Mouse (Mus musculus) large intestine, adult 2 months (tissue): ENCODE measurements around the gene Pbxip1. TPM values are rescaled to one million over a fixed set of nuclear protein-coding genes. Genes with fewer than 3 reads are reported as not detected.
A peak's percentile ranks its signal among the peaks of the same experiment; 100 is the strongest.

ENCODE experiments used
- DNase-seq: peaks from one replicate; pipeline ENCODE4 v3.0.0-alpha.2; 2012; ENCODE audit warnings: low read depth, low spot score
- WGBS: fragments of 180-500 bp; shearing (Covaris S2); methylation state at CpG from one replicate; pipeline ENCODE4 v1.1.7; 2018; 5-methylcytosine and 5-hydroxymethylcytosine counted together
- polyA plus RNA-seq: library from polyadenylated mRNA; depleted of rRNA; stranded (reverse); fragments of >200 nt; gene quantifications from 2 replicates; pipeline ENCODE4 v1.2.3, GENCODE M21; 2012; rRNA removed

The Pbxip1 gene
- polyA plus RNA-seq, 1 experiment, result 44.6 TPM

DNA sequence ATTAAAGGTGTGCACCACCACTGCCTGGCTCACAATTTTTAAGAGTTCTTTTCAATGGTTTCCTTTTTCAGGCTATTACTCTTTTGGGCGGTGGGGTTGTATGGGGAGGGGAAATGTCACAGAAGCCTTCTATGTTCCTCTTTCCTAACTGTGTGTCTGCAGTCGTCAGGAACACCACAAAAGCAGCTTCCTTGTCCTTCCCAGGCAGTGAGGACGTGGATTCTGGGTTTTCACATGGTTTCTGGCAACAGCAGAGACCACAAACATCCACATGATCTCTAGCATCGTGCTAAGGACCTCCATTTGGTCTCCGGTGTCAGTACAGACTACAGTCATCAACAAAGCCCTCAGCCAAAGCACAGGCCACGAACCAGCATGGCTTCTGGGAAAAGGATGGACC, 37.3 kb downstream of the Pbxip1 start:
- DNase-seq, result no peak
- 65% methylated on average over 6 of the region's 6 CpGs for WGBS

DNA sequence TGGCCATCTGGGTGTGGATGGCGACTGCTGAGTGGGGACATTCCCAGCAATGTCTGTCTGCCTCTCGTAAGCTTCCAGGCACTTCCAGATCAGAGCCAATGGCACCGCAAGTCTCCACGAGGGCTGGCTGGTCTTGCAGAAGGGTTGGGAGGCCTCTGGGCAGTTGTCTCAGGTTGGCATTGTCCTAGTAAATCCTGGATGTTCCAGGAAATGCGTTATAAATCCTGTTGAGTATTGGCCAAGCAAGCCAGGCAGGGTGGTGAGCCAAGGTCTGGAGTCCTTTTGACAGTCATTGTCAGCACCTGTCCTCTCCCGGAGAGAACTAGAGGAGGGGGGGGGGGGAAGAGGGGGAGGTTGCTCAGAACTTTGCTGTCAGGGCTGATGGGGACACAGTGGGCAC, 42.5 kb downstream of the Pbxip1 start:
- DNase-seq, result no peak
- WGBS, result 49% methylated on average over 6 of the region's 6 CpGs

DNA sequence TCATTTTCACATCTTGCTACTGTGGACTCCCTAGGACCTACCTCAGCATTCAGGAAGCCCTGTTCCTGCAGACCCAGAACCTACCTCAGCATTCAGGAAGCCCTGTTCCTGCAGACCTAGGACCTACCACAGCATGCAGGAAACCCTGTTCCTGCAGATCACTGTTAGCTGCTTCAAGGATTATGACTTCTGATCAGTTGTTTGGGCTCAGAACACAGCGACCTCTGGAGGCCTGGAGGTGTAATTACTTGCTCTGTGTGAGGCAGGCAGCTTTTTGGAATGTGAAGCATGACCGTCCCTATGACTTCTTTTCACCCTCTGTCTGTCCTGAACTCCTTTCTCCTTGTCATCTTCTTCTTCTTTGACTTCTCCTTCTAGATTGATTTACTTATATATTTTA, 45.0 kb downstream of the Pbxip1 start:
- WGBS, result 44% methylated on average over 2 of the region's 2 CpGs
- DNase-seq, result no peak

DNA sequence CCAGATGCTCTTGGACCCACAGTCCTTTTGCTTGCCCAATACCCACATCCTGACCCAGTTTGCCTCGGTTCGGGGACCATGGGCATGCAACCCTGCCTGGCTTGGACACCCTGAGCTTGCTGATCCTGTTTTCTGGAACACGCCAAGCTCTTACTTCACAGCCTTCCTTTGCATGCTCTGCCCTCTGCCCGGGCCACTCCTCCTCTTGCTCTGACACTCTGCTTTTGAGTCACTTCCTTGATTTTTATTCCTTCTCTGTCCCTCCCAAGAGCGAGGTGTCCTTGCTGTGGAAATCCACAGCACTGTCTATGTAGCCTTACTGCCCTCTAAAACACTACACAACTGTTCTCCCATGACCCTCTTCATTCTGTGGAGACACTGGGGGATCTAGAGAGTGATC, 45.7 kb downstream of the Pbxip1 start:
- WGBS, result 23% methylated on average over 5 of the region's 5 CpGs
- DNase-seq, result no peak

DNA sequence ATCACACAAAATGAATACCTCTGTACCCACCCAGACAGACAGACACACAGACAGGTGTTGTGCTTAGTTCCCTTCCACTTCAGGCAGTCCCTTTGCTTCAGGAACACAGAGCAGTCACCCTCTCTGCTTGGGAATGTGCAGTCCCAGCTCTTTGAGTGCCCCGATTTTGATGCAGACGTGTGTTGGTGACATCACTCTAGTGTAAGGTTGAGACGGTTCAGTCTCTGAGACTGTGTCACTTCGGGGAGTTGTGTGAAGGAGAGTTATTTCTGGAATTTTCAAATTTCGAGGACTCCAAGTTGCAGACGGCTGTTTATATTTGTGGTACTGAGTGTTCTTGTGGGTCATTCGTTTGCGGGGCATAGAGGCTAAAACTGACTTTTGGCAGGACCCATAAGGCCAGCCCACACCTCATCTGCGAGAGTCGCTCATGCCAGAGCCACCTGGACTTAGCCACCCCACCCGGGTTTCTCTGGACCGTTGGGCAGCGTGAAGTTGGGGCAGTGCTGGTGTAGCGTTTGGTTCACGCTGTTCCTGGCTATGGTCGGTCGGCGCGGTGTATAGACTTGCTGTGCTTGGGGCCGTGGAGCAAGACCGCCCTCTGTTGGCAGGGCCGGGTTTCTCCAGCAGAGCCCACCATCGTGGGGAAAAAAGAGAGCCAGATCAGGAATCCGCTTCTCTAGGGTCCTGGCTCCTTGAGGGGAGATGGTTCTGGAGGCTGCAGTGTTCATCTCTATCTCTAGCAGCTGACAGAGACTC, 48.4 kb downstream of the Pbxip1 start:
- WGBS, result 17% methylated on average over 24 of the region's 24 CpGs

DNA sequence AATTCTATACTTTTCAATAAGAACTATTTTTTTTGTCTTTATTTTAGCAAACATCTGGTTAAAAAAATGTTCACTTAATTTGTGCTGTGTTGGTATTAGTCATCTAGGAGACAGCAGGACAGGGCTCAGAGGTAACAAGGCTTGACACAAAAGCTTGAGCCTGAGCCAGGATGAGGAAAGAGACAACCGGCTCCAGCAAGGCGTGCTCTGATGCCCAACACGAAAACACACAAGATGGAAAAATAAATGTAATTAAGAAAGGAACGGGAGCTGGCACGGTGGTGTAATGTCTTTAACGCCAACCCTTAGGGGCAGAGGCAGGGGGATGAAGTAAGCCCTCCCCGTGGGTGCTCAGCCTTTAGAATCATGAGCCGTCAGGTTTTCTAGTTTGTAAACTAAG, 49.6 kb downstream of the Pbxip1 start:
- 69% methylated on average over 8 of the region's 8 CpGs for WGBS
- no peak for DNase-seq

More for the DNA sequence above, 48.4 kb downstream of the Pbxip1 start:
- DNase-seq, result peak; percentile 22

DNA sequence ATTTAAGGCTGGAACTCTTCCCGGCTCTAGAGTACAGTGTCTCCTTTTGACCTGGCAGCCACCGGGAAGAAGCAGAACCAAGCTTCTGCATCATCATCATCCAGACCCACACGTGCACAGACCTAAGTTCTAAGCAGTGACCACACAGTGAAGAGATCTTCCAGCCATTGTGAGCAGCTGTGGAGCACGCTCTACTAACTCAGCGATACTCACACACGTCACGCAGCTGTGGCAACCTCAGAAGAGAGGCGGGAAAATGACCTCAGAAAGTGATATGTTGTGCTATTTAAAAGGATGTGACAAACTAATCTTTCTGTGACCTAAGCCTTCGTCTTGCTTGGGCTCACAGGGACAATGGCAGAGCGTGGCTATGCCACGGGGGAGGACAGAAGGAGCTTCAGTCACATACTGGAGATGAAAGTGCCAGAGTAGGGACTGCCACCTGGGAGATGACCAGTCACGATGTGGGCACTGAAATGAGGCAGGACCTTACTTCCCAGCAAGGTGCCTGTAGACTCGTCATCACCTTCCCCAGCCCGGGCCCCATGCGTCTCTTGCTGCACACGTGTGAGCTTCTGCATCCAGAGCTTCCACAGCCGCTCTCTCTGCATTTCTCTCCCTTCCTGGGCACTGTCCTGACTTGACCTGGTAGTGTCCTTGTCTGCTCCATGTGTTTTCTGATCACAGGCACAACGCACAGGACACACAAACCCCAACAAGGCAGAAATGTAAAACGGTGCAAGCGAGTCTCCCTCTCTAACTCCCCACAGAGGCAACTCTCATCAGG, 50.6 kb downstream of the Pbxip1 start:
- WGBS, result 57% methylated on average over 20 of the region's 20 CpGs

DNA sequence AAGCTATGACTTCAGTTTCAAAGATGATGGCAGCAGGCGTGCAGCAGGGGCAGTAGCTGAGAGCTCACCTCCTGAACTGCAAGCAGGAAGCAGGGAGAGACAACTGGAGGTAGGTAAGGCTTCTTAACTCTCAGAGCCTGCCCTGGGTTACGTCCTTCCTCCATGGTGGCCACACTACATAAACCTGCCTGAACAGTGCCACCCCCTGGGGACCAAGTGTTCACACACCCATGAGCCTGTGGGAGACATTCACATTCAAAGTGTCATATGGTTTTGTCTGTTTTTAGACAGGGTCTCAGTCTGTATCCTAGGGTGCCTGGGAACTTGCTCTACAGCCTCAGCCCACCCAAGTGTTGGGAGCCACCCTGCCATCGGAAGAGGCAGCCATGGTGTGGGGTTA, 54.3 kb downstream of the Pbxip1 start:
- no peak for DNase-seq

More for the DNA sequence above, 50.6 kb downstream of the Pbxip1 start:
- no peak for DNase-seq

DNA sequence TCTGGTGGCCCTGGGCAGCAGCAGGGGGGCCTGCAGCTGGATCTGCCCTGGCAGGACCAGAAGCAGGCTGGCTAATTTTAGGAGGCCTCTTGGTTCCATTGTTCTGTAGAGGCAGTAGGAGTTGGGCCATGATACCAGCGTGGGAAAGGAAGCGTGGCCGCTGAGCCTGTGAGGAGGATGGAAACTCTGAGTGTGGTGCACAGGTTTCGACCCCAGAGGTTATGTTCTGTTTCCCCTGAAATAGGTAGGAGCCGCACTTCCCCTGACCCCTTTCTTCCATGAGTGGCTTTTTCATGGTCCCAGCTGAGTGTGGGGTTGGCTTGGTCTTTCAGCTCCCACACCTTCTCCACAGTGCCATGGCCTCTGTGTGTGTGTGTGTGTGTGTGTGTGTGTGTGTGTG, 55.1 kb downstream of the Pbxip1 start:
- WGBS, result 91% methylated on average over 5 of the region's 5 CpGs
- no peak for DNase-seq

More for the DNA sequence above, 54.3 kb downstream of the Pbxip1 start:
- 93% methylated on average over 3 of the region's 3 CpGs for WGBS

DNA sequence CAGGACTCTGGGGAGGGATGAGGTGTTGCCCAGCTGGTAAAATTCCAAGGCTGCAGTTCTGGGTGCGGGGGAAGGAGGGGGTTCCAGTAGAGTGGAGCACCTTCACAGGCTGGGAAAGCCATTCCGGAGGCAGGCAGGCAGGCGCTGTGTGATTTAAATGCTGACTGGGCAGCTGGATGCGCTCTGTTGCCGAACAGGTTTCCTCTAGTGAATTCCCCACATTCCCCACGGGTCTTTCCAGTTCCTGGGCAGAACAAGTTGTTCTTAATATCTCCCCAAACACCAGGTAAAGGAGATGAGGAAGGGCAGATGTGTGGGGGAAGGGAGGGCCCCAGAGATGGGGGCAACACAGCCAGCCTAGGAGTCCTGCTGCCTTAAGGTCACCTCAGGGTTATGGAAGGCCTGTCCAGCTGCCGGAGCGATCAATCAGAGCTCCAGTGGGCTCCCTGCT, 56.2 kb downstream of the Pbxip1 start:
- DNase-seq, result no peak
- WGBS, result 39% methylated on average over 8 of the region's 8 CpGs

DNA sequence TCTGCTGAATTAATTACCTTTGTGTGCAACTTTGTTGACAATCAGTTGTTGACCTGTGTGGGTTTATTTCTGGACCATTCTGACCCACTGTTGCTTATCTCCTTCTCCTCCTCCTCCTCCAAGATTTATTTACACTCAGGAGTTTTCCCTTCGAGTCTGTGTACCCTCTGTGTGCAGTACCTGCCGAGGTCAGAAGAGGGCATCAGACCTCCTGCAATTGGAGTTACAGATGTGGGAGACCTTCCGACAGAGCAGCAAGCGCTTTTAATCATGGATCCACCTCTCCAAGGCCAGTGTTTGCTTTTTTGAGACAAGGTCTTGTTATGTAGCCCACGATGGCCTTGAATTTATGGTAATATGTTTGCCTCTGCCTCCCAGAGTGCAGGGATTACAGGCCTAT, 58.1 kb downstream of the Pbxip1 start:
- DNase-seq, result no peak
- 80% methylated on average over 5 of the region's 5 CpGs for WGBS

DNA sequence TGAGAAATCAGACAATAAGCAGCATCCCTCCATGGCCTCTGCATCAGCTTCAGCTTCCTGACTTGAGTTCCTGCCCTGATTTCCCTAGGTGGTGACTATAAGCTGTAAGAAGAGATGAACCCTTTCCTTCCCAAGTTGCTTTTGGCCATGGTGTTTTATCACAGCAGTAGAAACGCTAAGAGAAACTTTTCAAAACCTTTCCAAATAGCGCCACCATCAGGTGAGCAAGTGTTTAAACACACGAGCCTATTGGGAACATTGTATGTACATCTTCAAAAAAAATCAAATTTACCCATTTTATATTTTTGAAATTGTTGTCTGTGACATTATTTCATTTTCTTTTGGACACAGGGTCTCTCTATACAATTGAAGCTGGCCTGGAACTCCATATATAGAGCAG, 59.9 kb downstream of the Pbxip1 start:
- no peak for DNase-seq
- 68% methylated on average over 3 of the region's 3 CpGs for WGBS

DNA sequence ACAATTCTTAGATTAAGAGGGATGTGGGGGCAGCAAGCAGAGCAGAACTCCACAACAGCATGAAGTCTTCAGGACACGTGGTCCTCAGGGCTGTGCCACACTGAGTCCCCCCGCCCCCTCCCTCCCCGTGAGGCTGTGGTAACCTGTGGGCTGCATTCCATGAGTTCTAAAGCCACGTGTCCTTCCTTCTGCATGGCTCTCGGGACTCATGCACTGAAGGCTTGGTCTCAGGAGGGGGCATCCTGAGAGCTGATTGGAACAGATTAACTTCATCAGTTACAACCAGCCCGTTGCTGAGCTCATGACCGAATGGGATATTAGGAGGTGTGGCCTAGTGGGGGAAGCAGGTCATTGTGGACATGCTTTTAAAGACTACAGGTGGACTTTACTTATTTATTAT, 63.2 kb downstream of the Pbxip1 start:
- WGBS, result 51% methylated on average over 7 of the region's 7 CpGs
- no peak for DNase-seq

Other genes with a start within 250 kb of the Pbxip1 start
- 88.5 and 99.3 TPM in 2 replicates for gene Gba, start 233.8 kb upstream of the Pbxip1 start, polyA plus RNA-seq
- gene Thbs3, start 221.5 kb upstream of the Pbxip1 start, polyA plus RNA-seq, result 20.8 and 22.8 TPM in 2 replicates
- gene Mtx1, start 209.6 kb upstream of the Pbxip1 start, polyA plus RNA-seq, result 171 and 186 TPM in 2 replicates
- 0.99 and 1.6 TPM in 2 replicates for gene Muc1, start 207.6 kb upstream of the Pbxip1 start, polyA plus RNA-seq
- gene Krtcap2, start 190.7 kb upstream of the Pbxip1 start, polyA plus RNA-seq, result 170 and 221 TPM in 2 replicates
- 2.1 TPM in 2 replicates for gene Trim46, start 190.4 kb upstream of the Pbxip1 start, polyA plus RNA-seq
- gene Dpm3, start 177.3 kb upstream of the Pbxip1 start, polyA plus RNA-seq, result 355 and 356 TPM in 2 replicates
- 108 and 123 TPM in 2 replicates for gene Slc50a1, start 166.1 kb upstream of the Pbxip1 start, polyA plus RNA-seq
- 78.0 and 93.8 TPM in 2 replicates for gene Efna1, start 155.6 kb upstream of the Pbxip1 start, polyA plus RNA-seq
- 6.0 and 7.4 TPM in 2 replicates for gene Efna3, start 113.7 kb upstream of the Pbxip1 start, polyA plus RNA-seq
- gene Efna4, start 98.7 kb upstream of the Pbxip1 start, polyA plus RNA-seq, result 14.5 and 14.6 TPM in 2 replicates
- gene Adam15, start 86.7 kb upstream of the Pbxip1 start, polyA plus RNA-seq, result 59.4 and 68.5 TPM in 2 replicates
- gene Dcst2, start 74.7 kb upstream of the Pbxip1 start, polyA plus RNA-seq, result 0.15 and 0.60 TPM in 2 replicates
- 3.1 and 6.7 TPM in 2 replicates for gene Dcst1, start 71.5 kb upstream of the Pbxip1 start, polyA plus RNA-seq
- gene Zbtb7b, start 41.9 kb upstream of the Pbxip1 start, polyA plus RNA-seq, result 92.6 and 151 TPM in 2 replicates
- not detected in 2 replicates for gene Lenep, start 33.9 kb upstream of the Pbxip1 start, polyA plus RNA-seq
- gene Flad1, start 24.8 kb upstream of the Pbxip1 start, polyA plus RNA-seq, result 40.7 and 48.2 TPM in 2 replicates
- 37.2 and 50.9 TPM in 2 replicates for gene Cks1b, start 18.3 kb upstream of the Pbxip1 start, polyA plus RNA-seq
- 60.3 and 84.0 TPM in 2 replicates for gene Shc1, start 18.3 kb upstream of the Pbxip1 start, polyA plus RNA-seq
- 30.8 and 39.3 TPM in 2 replicates for gene Pygo2, start 6.5 kb upstream of the Pbxip1 start, polyA plus RNA-seq
- gene Pmvk, start 17.8 kb downstream of the Pbxip1 start, polyA plus RNA-seq, result 31.6 and 34.8 TPM in 2 replicates
- 2.4 and 5.3 TPM in 2 replicates for gene Kcnn3, start 83.5 kb downstream of the Pbxip1 start, polyA plus RNA-seq